Mouse (Mus musculus) brain, embryonic 14.5 days (tissue): Measurements from ENCODE around the gene Cers6.

Source experiments
- CTCF ChIP-seq: fragments of 200-500 bp; IDR thresholded peaks from 2 replicates; pipeline ENCODE4 v1.5.1; 2012; ENCODE audit warnings: inconsistent platforms, mild to moderate bottlenecking, moderate library complexity, borderline replicate concordance; ENCODE audit not compliant: insufficient read depth, insufficient read length; ENCODE audit errors: extremely low read depth
- POLR2A ChIP-seq: fragments of 200-500 bp; IDR thresholded peaks from 2 replicates; pipeline ENCODE4 v1.6.1; 2012; ENCODE audit warnings: mild to moderate bottlenecking, inconsistent platforms, borderline replicate concordance; ENCODE audit not compliant: poor library complexity, insufficient read depth, insufficient read length, severe bottlenecking; ENCODE audit errors: extremely low read depth

- TF ChIP-seq CTCF: no peak
- TF ChIP-seq POLR2A: no peak
Measured at GRCm38 (mm10) chr2:69061910-69062689, 200.9 kb downstream of the Cers6 start.
